Mouse (Mus musculus): ENCODE results near the gene Xrcc6. TPM values are rescaled to one million over a fixed set of nuclear protein-coding genes. Genes with fewer than 3 reads are reported as not detected.
A peak's percentile ranks its signal among the peaks of the same experiment; 100 is the strongest.

Xrcc6 gene
- total and polyA plus RNA-seq, 2 experiments from 2014 or later, result 29.5 to 34.8 TPM

DNA sequence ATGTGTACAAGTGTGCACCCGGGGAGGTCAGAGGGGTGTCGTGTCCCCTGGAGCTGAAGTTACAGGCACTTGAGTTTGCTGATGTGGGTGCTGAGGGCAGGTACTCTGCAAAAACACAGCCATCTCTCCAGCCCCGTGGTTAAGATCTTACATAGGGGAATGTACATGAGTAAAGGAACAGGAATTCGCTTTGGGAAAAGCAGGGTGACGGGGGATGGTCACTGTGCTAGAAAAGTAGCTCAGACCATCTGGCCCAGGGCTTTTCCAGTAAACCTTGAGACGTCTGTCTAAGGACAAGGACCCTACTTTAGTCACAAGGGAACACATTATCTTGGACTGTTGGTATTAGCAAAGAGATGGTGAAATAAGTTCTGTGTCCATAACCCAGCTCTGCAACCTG is 24.3 kb downstream of the Xrcc6 start:
- Histone ChIP-seq H3K9me3 (ENCODE audit: low read length) (no peaks in the 10 kb centered on the region), H3K4me1 (ENCODE audit: insufficient read depth) (peaks cover 8% of the 10 kb centered on the region; the same call in 1 of the 2 replicates)

DNA sequence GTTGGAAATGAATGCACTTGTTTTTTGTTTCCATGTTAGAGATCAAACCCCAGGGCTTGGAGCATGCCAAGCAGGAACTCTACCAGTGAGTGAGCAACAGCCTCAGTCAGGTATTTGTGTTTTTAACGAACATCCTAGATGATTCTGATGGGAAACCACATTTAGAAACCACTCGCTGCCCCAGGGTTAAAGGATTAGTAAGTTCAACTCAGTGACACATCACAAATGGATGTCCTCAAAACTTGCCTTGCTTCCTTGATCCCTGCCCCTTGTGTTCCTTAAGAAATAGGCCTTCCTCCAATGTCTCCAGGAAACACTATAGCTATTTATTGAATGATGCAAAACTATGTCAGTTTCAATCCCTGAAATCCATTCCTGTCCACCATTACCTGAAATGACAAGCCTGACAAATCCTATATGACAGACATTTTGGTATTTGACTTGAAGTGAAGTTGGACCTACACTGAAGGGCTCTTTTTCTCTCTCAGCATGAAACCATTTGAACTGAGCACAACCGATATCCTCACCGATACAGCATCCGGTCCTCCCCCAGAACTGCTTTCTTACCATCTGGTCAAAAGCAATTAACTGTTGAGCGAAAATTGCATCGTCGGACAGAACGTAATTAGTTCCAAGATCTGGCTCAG is 27.2 kb downstream of the Xrcc6 start:
- Histone ChIP-seq H3K9ac (peak overlapping the region; percentile 78), H3K4me3 (ENCODE audit: low read depth, low read length) (peak overlapping the region; percentile 97), H3K9me3 (ENCODE audit: low read length) (no peaks in the 10 kb centered on the region), H3K27ac (ENCODE audit: low read depth, low read length) (no peak overlapping the region), H3K4me1 (ENCODE audit: insufficient read depth) (peaks cover 10% of the 10 kb centered on the region; the same call in 1 of the 2 replicates), H3K4me2 (ENCODE audit: low read depth) (peak overlapping the region; percentile 87), H3K36me3 (ENCODE audit: insufficient read depth) (peaks cover 2% of the 10 kb centered on the region), H3K27me3 (ENCODE audit: insufficient read depth, low read length) (no peaks in the 10 kb centered on the region)
- no peak for ATAC-seq
- 14% methylated on average over 9 of the region's 9 CpGs for WGBS
- no peak for DNase-seq
- no peak for TF ChIP-seq CTCF (IDR thresholded peaks at IDR 0.05; ENCODE audit: low read depth)

More for the DNA sequence above, 24.3 kb downstream of the Xrcc6 start:
- Histone ChIP-seq H3K9ac (no peak overlapping the region), H3K27me3 (ENCODE audit: insufficient read depth, low read length) (no peaks in the 10 kb centered on the region), H3K36me3 (ENCODE audit: insufficient read depth) (no peaks in the 10 kb centered on the region), H3K4me2 (ENCODE audit: low read depth) (no peak overlapping the region), H3K4me3 (ENCODE audit: low read depth, low read length) (no peak overlapping the region), H3K27ac (ENCODE audit: low read depth, low read length) (no peak overlapping the region)
- no peak for TF ChIP-seq CTCF (IDR thresholded peaks at IDR 0.05; ENCODE audit: low read depth)
- no peak for DNase-seq
- no peak for ATAC-seq
- WGBS, result 90% methylated on average over 6 of the region's 6 CpGs

DNA sequence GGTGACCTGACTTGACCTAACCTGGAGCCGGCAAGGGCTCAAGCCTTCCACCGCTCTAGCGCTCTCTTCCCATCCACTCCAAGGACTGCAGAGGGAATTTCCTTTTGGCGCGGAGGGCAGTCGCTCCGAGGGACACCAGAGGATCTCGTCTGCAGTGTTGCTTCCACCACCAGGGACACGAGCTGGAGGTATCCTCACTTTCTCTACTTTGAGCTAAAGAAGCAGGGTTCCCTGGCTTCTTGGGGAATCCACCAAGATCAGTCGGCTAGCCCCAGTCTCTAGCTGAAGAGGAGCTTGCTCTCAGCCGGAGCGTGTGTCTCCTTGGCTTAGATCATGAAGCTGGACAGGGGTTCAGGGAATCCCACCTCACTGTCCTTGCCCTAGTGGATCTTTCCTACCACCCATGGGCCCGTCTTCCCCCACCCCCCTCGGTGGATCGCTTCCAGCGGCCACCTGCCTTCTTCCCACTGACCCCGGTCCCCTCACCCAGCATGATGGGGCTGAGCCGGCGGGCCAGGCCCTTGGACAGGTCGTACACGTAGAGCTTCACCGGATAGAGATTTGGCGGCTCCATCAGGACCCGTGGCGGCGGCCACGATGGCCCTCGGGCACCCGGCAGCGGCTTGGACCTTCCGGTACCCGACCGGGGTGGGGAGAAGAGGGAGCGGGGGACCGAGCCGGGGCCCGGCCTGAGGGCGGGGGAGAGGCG is 27.9 kb downstream of the Xrcc6 start:
- WGBS, result under 1% methylated on average over 38 of the region's 39 CpGs
- Histone ChIP-seq H3K27me3 (ENCODE audit: insufficient read depth, low read length) (no peaks in the 10 kb centered on the region), H3K4me1 (ENCODE audit: insufficient read depth) (peaks cover 10% of the 10 kb centered on the region; the same call in 1 of the 2 replicates)

DNA sequence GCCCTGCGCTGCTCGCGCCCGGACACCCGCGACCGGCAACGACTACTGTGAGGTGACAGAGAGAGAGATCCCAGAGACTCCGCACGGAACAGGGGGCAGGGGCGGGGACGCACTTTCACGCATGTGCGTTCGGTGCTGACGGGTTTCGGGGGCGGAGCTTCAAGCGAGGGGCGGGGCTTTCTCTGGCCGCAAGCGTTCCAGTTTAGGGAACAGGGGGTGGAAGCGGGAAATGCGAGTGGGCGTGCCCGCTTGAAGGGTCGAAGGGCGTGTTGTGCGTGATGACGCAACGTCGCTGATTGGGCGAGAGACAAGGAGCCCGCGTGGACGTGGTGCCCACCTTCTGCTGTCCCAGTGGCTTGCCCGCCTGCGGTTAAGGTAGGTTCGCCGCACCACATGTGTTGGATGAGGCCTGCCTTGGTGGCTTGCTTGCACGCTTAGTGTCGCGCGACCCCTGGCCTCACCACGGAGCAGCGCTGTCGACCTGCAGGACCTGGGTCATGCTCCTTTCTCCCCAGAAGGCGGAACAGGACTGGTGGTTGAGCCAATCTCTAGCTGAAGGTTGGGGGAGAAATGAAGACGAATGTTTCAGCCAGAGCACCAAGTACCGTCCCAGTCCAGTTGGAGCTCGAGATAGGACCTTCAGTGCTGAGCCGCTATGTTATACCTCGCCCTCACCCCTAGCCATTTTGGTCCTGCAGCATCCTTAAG is 28.6 kb downstream of the Xrcc6 start:
- peak; percentile 44 for TF ChIP-seq CTCF (IDR thresholded peaks at IDR 0.05; ENCODE audit: low read depth)
- Histone ChIP-seq H3K36me3 (ENCODE audit: insufficient read depth) (peaks cover 5% of the 10 kb centered on the region), H3K4me1 (ENCODE audit: insufficient read depth) (peaks cover 10% of the 10 kb centered on the region; the same call in 1 of the 2 replicates), H3K9me3 (ENCODE audit: low read length) (no peaks in the 10 kb centered on the region), H3K27me3 (ENCODE audit: insufficient read depth, low read length) (no peaks in the 10 kb centered on the region), H3K4me3 (ENCODE audit: low read depth, low read length) (peak overlapping the region; percentile 97), H3K4me2 (ENCODE audit: low read depth) (peak overlapping the region; percentile 87), H3K27ac (ENCODE audit: low read depth, low read length) (peak overlapping the region; percentile 79), H3K9ac (peak overlapping the region; percentile 78)
- DNase-seq (peak; percentile 99), ATAC-seq (peak; percentile 97)
- under 1% methylated on average over 53 of the region's 53 CpGs for WGBS

More for the DNA sequence above, 27.9 kb downstream of the Xrcc6 start:
- TF ChIP-seq CTCF (IDR thresholded peaks at IDR 0.05; ENCODE audit: low read depth), result peak; percentile 53
- Histone ChIP-seq H3K4me3 (ENCODE audit: low read depth, low read length) (peak overlapping the region; percentile 97), H3K9ac (peak overlapping the region; percentile 78), H3K4me2 (ENCODE audit: low read depth) (peak overlapping the region; percentile 87), H3K9me3 (ENCODE audit: low read length) (no peaks in the 10 kb centered on the region), H3K36me3 (ENCODE audit: insufficient read depth) (peaks cover 5% of the 10 kb centered on the region), H3K27ac (ENCODE audit: low read depth, low read length) (peak overlapping the region; percentile 79)
- ATAC-seq (peak; percentile 28), DNase-seq (peak; percentile 58)

DNA sequence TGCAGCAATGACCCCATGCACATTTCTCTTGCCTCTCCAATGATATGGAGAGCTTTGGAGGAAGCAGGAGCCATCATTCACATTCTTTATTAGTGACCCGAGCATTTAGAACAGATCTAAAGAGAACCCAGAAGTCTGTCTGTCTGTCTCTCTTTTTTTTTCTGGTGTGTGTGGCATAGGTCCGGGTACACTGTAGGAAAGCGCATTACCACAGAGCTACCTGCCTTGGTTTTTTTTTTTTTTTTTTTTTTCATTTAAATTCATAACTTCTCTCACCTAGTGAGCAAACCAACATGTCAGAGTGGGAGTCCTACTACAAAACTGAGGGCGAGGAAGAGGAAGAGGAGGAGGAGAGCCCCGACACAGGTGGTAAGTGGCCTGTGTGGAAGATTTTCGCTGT is 29.2 kb downstream of the Xrcc6 start:
- ATAC-seq, result no peak
- Histone ChIP-seq H3K9ac (peak overlapping the region; percentile 78), H3K9me3 (ENCODE audit: low read length) (no peaks in the 10 kb centered on the region), H3K27me3 (ENCODE audit: insufficient read depth, low read length) (no peaks in the 10 kb centered on the region), H3K4me2 (ENCODE audit: low read depth) (peak overlapping the region; percentile 87), H3K4me3 (ENCODE audit: low read depth, low read length) (peak overlapping the region; percentile 97), H3K36me3 (ENCODE audit: insufficient read depth) (peaks cover 5% of the 10 kb centered on the region), H3K27ac (ENCODE audit: low read depth, low read length) (peak overlapping the region; percentile 75), H3K4me1 (ENCODE audit: insufficient read depth) (peaks cover 10% of the 10 kb centered on the region; the same call in 1 of the 2 replicates)
- DNase-seq, result no peak
- no peak for TF ChIP-seq CTCF (IDR thresholded peaks at IDR 0.05; ENCODE audit: low read depth)
- 15% methylated on average over 6 of the region's 6 CpGs for WGBS

DNA sequence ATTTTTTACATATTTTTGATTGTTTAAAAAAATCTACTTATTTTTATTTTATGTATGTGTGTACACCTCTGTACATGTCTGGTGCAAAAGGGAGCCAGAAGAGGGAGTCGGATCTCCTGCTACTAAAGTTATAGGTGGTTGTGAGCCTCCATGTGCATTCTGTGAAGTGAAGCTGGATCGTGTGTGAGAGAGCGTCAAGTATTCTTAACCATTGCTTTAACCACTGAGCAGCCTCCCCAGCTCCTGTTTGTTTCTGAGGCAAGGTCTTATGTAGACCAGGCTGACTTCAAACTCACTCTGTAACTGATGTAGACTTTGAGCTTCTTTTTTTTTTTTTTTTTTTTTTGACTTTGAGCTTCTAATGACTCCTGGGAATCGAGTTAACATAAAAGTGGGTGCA is 29.8 kb downstream of the Xrcc6 start:
- Histone ChIP-seq H3K4me3 (ENCODE audit: low read depth, low read length) (no peak overlapping the region), H3K4me1 (ENCODE audit: insufficient read depth) (peaks cover 10% of the 10 kb centered on the region; the same call in 1 of the 2 replicates), H3K4me2 (ENCODE audit: low read depth) (peak overlapping the region; percentile 1; the same call in 1 of the 2 replicates), H3K9ac (no peak overlapping the region), H3K36me3 (ENCODE audit: insufficient read depth) (peaks cover 6% of the 10 kb centered on the region), H3K9me3 (ENCODE audit: low read length) (no peaks in the 10 kb centered on the region), H3K27ac (ENCODE audit: low read depth, low read length) (no peak overlapping the region), H3K27me3 (ENCODE audit: insufficient read depth, low read length) (no peaks in the 10 kb centered on the region)
- no peak for TF ChIP-seq CTCF (IDR thresholded peaks at IDR 0.05; ENCODE audit: low read depth)
- WGBS, result 64% methylated on average over 4 of the region's 4 CpGs
- no peak for DNase-seq
- ATAC-seq, result no peak

All from forebrain, postnatal 0 days (tissue).